Mouse (Mus musculus) embryonic facial prominence, embryonic 12.5 days (tissue): Measurements from ENCODE around the gene Tgds. TPM values are rescaled to one million over a fixed set of nuclear protein-coding genes. Genes with fewer than 3 reads are reported as not detected.
A peak's percentile ranks its signal among the peaks of the same experiment; 100 is the strongest.
"Not testable (repeated sequence)": the region's sequence is repeated elsewhere in the genome, so short reads cannot be mapped to it uniquely, and the experiment has no call there.

Experiments
- ATAC-seq: fragments of 200-750 bp; cut with Nextera tagmentation; 2 replicates; pipeline ENCODE4 v1.8.0; 2017; ENCODE audit not compliant: insufficient number of reproducible peaks, insufficient read depth, low FRiP score, low TSS enrichment
- H3K27ac ChIP-seq: fragments of 300-500 bp; sonication (generic); 2 replicates; pipeline ENCODE4 v1.5.1; 2016; ENCODE audit warnings: mild to moderate bottlenecking
- H3K27me3 ChIP-seq: fragments of 300-500 bp; sonication (generic); 2 replicates; pipeline ENCODE4 v1.6.1; 2016; ENCODE audit warnings: mild to moderate bottlenecking, moderate library complexity
- H3K36me3 ChIP-seq: fragments of 300-500 bp; sonication (generic); 2 replicates; pipeline ENCODE4 v1.6.1; 2016; ENCODE audit warnings: mild to moderate bottlenecking
- H3K4me1 ChIP-seq: fragments of 300-500 bp; sonication (generic); 2 replicates; pipeline ENCODE4 v1.6.1; 2016
- H3K4me2 ChIP-seq: fragments of 300-500 bp; sonication (generic); replicated peaks from 2 replicates; pipeline ENCODE4 v1.6.1; 2016; ENCODE audit warnings: mild to moderate bottlenecking, moderate library complexity
- H3K4me3 ChIP-seq: fragments of 300-500 bp; sonication (generic); 2 replicates; pipeline ENCODE4 v1.5.1; 2016; ENCODE audit warnings: mild to moderate bottlenecking
- H3K9ac ChIP-seq: fragments of 300-500 bp; sonication (generic); 2 replicates; pipeline ENCODE4 v1.6.1; 2016; ENCODE audit warnings: mild to moderate bottlenecking, moderate library complexity
- H3K9me3 ChIP-seq: fragments of 300-500 bp; sonication (generic); 2 replicates; pipeline ENCODE4 v1.6.1; 2016; ENCODE audit warnings: mild to moderate bottlenecking, moderate library complexity
- WGBS: fragments of 180-500 bp; shearing (Covaris S2); methylation state at CpG from one replicate; pipeline ENCODE4 v1.1.7; 2016; 5-methylcytosine and 5-hydroxymethylcytosine counted together
- polyA plus RNA-seq: library from polyadenylated mRNA; unstranded; fragments of >200 nt; fragmentation: Nextera tagmentation; extraction: Ambion mirVana; gene quantifications from 2 replicates; pipeline ENCODE4 v1.2.1, GENCODE M21; 2016

Gene Tgds
- polyA plus RNA-seq, 1 experiment from 2014 or later: 37.8 TPM

DNA sequence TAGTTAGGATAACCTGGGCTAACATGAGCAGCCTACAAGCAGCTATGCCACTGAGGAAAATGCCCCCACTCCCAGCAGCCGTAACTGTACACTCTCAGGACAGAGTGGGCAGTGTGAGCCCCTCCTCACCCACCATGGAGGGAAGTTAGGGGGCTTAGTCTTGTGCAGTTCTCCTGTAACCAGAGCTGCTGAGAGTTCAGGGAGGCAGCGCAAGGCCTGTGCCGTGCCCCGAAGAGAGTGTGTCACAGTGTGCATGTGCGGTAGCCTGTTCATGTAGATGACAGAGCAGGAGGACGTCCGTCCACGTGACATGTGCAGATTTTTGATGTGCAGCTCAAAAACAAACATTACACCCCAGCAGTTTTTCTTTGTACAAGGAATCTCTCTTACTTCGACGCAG, 24.2 kb upstream of the Tgds start:
- WGBS: 84% methylated on average over 10 of the region's 10 CpGs
- peaks cover 52% of the 10 kb centered on the region for H3K36me3 ChIP-seq
- no peak overlapping the region for H3K9ac ChIP-seq
- H3K4me2 ChIP-seq: no peak overlapping the region
- no peak; the same call in 1 of the 2 replicates for ATAC-seq
- H3K4me1 ChIP-seq: no peaks in the 10 kb centered on the region
- no peak overlapping the region for H3K4me3 ChIP-seq
- H3K27me3 ChIP-seq: no peaks in the 10 kb centered on the region
- H3K27ac ChIP-seq: no peak overlapping the region
- H3K9me3 ChIP-seq: no peaks in the 10 kb centered on the region

DNA sequence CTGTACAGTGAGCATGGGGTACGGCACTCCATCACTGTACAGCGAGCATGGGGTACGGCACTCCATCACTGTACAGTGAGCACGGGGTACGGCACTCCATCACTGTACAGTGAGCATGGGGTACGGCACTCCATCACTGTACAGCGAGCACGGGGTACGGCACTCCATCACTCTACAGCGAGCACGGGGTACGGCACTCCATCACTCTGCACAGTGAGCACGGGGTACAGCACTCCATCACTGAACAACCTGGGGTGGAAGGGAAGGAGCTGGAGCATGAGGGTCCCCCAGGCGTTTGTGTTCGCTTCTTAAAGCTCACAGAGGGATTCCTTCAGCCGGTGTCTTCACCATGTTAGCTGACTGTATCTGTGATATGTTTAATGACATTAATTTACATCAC, 23.5 kb upstream of the Tgds start:
- 92% methylated on average over 16 of the region's 16 CpGs for WGBS
- ATAC-seq, H3K4me1 ChIP-seq, H3K4me3 ChIP-seq, H3K27me3 ChIP-seq, H3K4me2 ChIP-seq, H3K9me3 ChIP-seq, H3K27ac ChIP-seq, H3K9ac ChIP-seq: not testable (repeated sequence)
- H3K36me3 ChIP-seq: peaks cover 47% of the 10 kb centered on the region

DNA sequence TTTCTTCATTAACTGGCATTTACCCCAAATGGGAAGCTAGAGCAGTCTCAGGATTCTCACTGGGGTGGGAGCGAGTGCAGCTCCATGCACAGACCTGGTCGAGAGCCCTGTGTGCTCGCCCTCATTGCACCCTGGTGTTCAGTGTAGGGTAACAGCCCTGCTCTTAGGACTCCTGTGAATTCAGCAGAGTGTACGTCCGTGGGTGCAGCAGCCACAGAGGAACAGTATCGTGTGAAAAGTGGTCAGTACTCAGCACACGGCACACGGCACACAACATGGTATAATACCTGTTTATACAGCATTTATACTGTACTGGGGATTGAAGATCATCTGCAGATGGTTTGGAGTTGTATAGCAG, 19.7 kb upstream of the Tgds start:
- H3K4me1 ChIP-seq: no peaks in the 10 kb centered on the region
- H3K27me3 ChIP-seq: no peaks in the 10 kb centered on the region
- H3K9ac ChIP-seq: no peak overlapping the region
- H3K4me3 ChIP-seq: no peak overlapping the region
- H3K36me3 ChIP-seq: peaks cover 35% of the 10 kb centered on the region
- no peaks in the 10 kb centered on the region for H3K9me3 ChIP-seq
- no peak for ATAC-seq
- no peak overlapping the region for H3K27ac ChIP-seq
- 93% methylated on average over 8 of the region's 8 CpGs for WGBS
- no peak overlapping the region for H3K4me2 ChIP-seq

DNA sequence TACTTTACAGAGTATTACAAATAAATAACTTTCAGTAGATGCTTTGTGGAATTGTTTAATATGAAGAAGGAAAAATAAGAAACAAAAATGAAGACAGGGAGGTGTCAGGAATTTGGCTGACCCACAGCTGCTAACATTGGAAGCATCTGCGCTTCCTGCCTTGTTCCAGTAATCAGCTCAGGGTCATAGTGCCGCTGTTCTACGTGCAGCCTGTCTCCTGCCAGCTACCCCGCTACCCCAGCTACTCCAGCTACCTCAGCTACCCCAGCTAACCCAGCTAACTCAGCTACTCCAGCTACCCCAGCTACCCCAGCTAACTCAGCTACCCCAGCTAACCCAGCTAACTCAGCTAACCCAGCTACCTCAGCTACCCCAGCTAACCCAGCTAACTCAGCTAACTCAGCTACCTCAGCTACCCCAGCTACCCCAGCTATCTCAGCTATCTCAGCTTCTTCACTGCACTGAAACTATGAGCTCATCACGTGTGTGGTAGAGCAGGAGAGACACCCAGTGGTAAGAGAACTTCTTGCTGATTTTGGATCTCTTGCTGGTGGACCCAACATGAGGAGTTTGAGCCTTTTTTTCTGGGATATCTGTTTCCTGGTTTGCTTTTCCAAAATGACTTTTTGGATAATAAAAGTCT, 19.2 kb upstream of the Tgds start:
- Histone ChIP-seq H3K4me3 (no peak overlapping the region), H3K27ac (no peak overlapping the region), H3K4me1 (no peaks in the 10 kb centered on the region; the same call in 1 of the 2 replicates), H3K9me3 (no peaks in the 10 kb centered on the region), H3K36me3 (peaks cover 34% of the 10 kb centered on the region), H3K9ac (no peak overlapping the region), H3K4me2 (no peak overlapping the region), H3K27me3 (no peaks in the 10 kb centered on the region)
- no peak for ATAC-seq
- WGBS: 76% methylated on average over 5 of the region's 5 CpGs

DNA sequence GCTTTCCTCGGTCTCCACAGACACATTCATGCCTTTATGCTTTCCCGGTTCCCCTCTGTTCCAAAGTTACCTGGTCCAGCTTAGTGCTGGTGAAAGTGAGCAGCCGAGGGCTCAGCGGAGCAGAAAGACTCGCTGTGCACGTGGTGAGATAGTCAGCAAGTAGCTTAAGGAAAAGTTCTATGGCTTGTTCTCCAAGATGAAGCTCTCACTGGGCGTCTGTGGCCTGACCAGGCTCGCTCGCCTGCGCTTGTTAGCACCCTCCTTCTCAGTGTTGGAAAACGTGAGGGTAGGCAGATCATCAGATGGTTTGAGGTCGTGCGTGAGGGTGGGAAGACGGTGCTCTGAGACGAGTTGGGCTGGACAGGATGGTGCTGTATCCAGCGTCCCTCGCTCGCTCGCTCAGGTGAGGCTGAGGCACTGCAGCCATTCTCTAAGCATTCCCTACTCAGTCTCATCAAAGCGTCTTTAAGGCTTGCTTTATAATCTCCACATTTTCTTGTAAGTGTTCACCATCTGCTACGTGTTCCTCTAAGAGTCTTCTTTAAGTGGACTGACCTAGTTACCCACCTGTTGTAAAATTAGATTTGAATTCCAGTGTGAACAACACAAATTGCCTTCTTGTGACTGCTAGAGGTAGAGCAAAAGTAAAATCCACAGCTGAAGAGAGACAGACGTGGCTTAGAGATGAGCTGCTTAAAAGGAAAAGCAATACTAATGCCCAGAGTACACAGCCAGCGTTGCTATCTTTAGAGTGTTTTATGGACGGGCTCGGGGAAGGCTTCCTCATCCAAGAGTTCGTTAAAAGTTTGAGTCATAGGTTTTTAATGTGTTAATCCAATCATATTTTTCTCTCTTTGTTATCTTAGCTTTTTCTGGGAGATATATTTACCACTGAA, 18.3 kb upstream of the Tgds start:
- H3K36me3 ChIP-seq: peaks cover 27% of the 10 kb centered on the region
- ATAC-seq: no peak
- WGBS: 87% methylated on average over 26 of the region's 26 CpGs
- peaks cover 3% of the 10 kb centered on the region; the same call in 1 of the 2 replicates for H3K4me1 ChIP-seq
- no peaks in the 10 kb centered on the region for H3K27me3 ChIP-seq
- no peaks in the 10 kb centered on the region for H3K9me3 ChIP-seq
- no peak overlapping the region for H3K27ac ChIP-seq
- no peak overlapping the region for H3K4me2 ChIP-seq
- H3K9ac ChIP-seq: no peak overlapping the region
- H3K4me3 ChIP-seq: no peak overlapping the region

DNA sequence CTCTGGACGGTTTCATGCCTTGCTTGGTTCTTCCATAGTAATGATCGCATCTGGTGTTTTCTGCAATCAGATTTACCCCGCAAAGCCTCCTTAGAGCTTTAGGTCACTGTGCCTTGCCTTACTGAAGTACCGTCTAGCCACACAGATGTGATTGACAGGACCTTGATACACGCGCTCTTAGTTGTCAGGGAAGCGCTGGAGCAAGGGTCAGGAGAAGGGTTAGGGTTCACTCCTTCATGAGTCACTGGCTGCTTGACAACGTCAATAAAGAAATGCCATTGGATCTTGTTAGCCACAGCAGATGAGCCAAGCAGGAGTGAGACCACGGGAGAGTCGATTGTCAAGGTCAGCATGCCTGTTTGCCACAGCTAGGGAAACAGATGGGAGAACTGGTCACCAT, 16.0 kb upstream of the Tgds start:
- Histone ChIP-seq H3K36me3 (peaks cover 14% of the 10 kb centered on the region), H3K27me3 (no peaks in the 10 kb centered on the region), H3K9ac (no peak overlapping the region), H3K4me2 (no peak overlapping the region), H3K27ac (no peak overlapping the region), H3K4me3 (no peak overlapping the region), H3K9me3 (no peaks in the 10 kb centered on the region), H3K4me1 (peaks cover 3% of the 10 kb centered on the region; the same call in 1 of the 2 replicates)
- no peak for ATAC-seq
- WGBS: 78% methylated on average over 10 of the region's 10 CpGs

DNA sequence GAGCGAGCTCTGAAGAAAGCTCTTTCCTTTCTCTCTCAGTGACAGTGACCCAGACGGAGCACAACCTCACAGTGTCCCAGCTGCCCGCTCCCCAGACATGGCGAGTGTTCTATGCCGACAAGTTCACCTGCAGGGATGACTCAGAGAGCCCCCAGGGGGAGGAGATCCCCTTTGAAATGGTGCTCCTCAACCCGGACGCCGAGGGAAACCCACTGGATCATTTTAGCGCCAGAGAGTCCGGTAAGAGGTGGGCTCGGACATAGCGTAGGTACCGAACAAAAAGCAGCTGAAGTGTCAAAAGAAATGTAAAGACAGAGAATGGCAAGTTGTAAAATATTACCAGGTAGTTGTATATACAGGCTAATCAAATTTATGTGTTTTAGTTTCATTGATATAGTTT, 15.5 kb upstream of the Tgds start:
- Histone ChIP-seq H3K9ac (no peak overlapping the region), H3K4me3 (no peak overlapping the region), H3K36me3 (peaks cover 11% of the 10 kb centered on the region), H3K4me2 (no peak overlapping the region), H3K27me3 (no peaks in the 10 kb centered on the region), H3K27ac (no peak overlapping the region), H3K9me3 (no peaks in the 10 kb centered on the region), H3K4me1 (peaks cover 3% of the 10 kb centered on the region; the same call in 1 of the 2 replicates)
- 92% methylated on average over 13 of the region's 13 CpGs for WGBS
- ATAC-seq: no peak

DNA sequence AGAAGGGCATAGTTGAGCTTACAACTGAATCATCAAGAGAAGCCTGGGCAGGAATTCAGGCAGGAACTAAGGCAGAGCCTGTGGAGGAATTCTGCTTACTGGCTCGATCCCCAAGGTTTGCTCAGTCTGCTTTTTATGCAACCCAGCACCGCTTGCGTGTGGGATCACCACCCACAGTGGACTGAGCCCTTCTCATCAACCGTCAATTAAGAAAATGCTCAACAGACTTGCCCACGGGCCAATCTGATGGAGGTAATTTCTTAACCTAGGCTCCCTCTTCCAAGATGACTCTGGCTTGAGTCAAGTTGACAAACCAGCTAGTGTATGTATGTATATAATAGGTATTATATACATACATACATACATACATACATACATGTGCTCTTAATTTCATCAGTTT, 9.7 kb upstream of the Tgds start:
- WGBS: 83% methylated on average over 5 of the region's 5 CpGs
- Histone ChIP-seq H3K4me3 (no peak overlapping the region), H3K27ac (no peak overlapping the region), H3K27me3 (no peaks in the 10 kb centered on the region), H3K4me2 (no peak overlapping the region), H3K4me1 (peaks cover 12% of the 10 kb centered on the region; the same call in 1 of the 2 replicates), H3K9ac (no peak overlapping the region), H3K36me3 (peaks cover 35% of the 10 kb centered on the region), H3K9me3 (no peaks in the 10 kb centered on the region)
- no peak for ATAC-seq

DNA sequence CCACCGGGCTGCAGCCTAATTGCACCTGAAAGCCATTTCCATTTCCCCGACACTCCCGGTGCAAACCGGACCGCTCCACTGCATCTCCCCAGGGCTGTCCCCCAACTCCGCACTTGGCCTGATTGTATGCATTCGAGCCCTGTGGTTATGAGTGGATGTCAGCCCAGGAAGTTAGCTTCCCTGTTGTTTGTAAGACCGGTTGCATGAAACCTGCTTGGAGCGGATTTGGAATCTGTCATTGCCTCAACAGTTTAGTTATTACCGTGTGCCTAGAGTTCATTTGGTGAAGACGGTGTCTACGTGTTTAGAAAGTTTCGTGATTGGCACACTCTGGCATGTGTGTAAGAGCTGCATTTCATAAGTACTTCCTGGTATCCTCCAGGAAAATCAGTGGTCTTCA, 4.9 kb upstream of the Tgds start:
- H3K27ac ChIP-seq: peak overlapping the region; percentile 63; the same call in 1 of the 2 replicates
- no peak for ATAC-seq

DNA sequence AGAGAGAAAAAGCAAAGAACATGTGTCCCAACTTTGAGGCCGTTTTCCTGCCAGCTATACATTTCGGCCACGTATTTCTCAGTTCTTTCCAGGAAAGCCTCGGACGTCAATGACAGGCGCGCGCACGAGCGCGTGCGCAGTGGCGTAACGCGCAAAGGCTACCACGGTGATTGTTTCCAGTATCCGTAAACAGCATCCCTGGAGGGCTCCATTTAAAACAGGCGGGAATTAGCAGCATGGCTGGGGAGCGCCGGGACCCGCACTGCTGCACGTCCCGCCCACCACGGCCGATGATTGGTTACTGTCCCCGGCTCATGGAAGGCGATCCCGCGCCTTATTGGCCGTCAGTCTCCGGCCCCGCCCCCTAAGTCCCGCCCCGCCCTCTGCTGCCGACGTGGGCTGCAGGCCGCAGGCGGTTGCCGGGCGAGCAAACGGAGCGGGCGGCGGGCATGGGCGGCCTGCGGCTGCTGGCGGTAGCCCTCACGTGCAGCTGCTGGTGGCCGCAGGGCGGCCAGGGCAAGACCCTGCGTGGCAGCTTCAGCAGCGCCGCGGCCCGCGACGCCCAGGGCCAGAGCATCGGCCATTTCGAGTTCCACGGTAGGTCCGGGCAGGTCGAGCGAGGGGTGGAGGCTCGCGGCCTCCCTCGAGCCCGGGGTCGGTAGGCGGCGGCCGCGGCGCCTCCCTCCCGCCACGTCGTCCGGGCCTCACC, 4.3 kb upstream of the Tgds start, which contains the start of gene Gpr180:
Gpr180 (plus strand) TSS at position 415 of the 709 bp plus-strand sequence.
- peaks cover 13% of the 10 kb centered on the region; the same call in 1 of the 2 replicates for H3K4me1 ChIP-seq
- peak within 1 kb of the TSS; percentile 63 for H3K27ac ChIP-seq

More for the DNA sequence above, 4.9 kb upstream of the Tgds start:
- peaks cover 13% of the 10 kb centered on the region; the same call in 1 of the 2 replicates for H3K4me1 ChIP-seq
- peak overlapping the region; percentile 71 for H3K4me2 ChIP-seq
- H3K9me3 ChIP-seq: no peaks in the 10 kb centered on the region
- under 1% methylated on average over 13 of the region's 13 CpGs for WGBS
- peaks cover 34% of the 10 kb centered on the region for H3K36me3 ChIP-seq
- H3K9ac ChIP-seq: peak overlapping the region; percentile 89
- H3K27me3 ChIP-seq: no peaks in the 10 kb centered on the region
- H3K4me3 ChIP-seq: peak overlapping the region; percentile 80

DNA sequence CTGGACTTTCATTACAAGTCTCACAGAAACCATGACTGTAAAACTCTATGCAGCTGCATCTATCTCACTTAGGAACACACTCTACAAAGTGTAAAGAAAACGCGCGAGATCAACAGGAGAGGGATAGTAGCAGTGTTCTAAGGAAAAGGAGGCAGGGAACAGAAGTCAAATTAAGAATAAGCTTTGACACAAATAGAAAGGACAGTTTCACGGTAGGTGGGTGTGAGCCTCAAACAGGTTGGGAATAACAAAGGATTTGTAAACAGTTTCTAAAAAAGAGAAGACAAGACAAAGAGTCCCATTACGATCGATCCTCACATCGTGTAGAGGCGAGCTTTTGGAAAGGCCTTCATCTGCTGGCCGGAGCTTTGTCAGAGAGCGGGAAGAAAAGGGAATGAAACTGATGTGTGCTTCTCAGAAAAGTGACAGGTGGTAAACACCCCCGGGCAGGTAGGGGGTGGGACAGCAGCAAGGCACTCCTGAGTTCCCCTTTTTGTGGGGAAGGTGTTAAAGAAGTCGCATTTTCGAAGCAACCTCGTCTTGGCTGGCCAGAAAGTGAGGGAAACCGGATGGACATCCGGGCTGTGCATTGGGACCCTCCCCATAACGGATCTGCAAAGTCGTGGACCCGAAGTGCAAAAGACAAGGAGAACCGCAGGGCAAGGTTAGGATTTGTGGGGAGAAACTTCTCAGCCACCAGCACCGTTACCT, 469 bp downstream of the Tgds start:
- Histone ChIP-seq H3K4me3 (peak overlapping the region; percentile 75), H3K9ac (peak overlapping the region; percentile 77), H3K9me3 (no peaks in the 10 kb centered on the region), H3K4me2 (peak overlapping the region; percentile 71), H3K27ac (no peak overlapping the region; the same call in 1 of the 2 replicates), H3K4me1 (peaks cover 13% of the 10 kb centered on the region), H3K27me3 (no peaks in the 10 kb centered on the region), H3K36me3 (peaks cover 21% of the 10 kb centered on the region)
- ATAC-seq: 0 out of 2 replicates have a peak, but pooled peaks have one; percentile 1
- WGBS: 13% methylated on average over 21 of the region's 21 CpGs

More for the DNA sequence above, 4.3 kb upstream of the Tgds start, which contains the start of gene Gpr180:
- H3K27me3 ChIP-seq: no peaks in the 10 kb centered on the region
- under 1% methylated on average over 76 of the region's 77 CpGs for WGBS
- H3K36me3 ChIP-seq: peaks cover 28% of the 10 kb centered on the region
- H3K4me3 ChIP-seq: peak within 1 kb of the TSS; percentile 80
- H3K4me2 ChIP-seq: peak within 1 kb of the TSS; percentile 71
- no peaks in the 10 kb centered on the region for H3K9me3 ChIP-seq
- peak within 1 kb of the TSS; percentile 89 for H3K9ac ChIP-seq
- peak; percentile 98 for ATAC-seq
